Comparison of ENCODE assay signal across 22 mouse cellular contexts in the genomic region with DNA sequence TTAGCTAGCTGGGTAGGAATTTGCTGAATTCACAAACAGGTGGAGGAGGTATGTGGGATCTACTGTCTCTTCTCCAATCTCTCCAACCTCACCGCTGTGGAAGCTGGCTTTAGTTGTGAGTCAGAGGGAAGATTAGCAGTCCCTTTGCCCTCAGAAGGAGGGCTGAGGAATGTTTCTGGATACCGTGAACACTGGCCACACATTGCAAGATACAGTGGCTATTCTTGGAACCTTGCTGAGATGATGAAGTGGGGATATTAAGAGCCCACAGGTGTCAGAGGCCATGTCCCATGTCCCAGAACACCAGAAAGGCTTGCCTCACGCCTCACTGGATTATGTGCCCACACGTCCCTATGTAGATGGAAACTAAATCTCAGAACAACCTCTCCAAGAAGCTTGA. TPM values are rescaled to one million over a fixed set of nuclear protein-coding genes. Genes with fewer than 3 reads are reported as not detected.
DNase-seq lines count a peak whose midpoint lies in the region; ATAC-seq and TF ChIP-seq lines count a peak whose summit lies in the region.
"Had no signal": no experiment of that assay in that cellular context is flagged by ENCODE, and none has a peak within 500 bp of the region (broad histone marks: within the 10 kb centered on the region; RNA-seq: fewer than 3 reads in every experiment).

No protein-coding gene starts in this region.

- H3K9me3 ChIP-seq in heart, embryonic 11.5 days (replicated peaks; ENCODE audit: control insufficient read depth, low read length), result no peaks in the 10 kb centered on the region
- H3K9me3 ChIP-seq in heart, embryonic 15.5 days (replicated peaks), result no peaks in the 10 kb centered on the region
- H3K9me3 ChIP-seq: embryonic facial prominence, embryonic 12.5 days; forebrain, embryonic 15.5 days had no signal

- no peaks in the 10 kb centered on the region for H3K36me3 ChIP-seq in heart, embryonic 11.5 days (ENCODE audit: control insufficient read depth, insufficient read depth, low read length)
- no peaks in the 10 kb centered on the region for H3K36me3 ChIP-seq in heart, embryonic 15.5 days
- H3K36me3 ChIP-seq in myocyte (ENCODE audit: control insufficient read depth, insufficient read depth), result no peaks in the 10 kb centered on the region
- H3K36me3 ChIP-seq: embryonic facial prominence, embryonic 12.5 days; forebrain, embryonic 15.5 days had no signal

- H3K4me2 ChIP-seq in heart, embryonic 11.5 days, result peak overlapping the region; percentile 29
- peak overlapping the region; percentile 28 for H3K4me2 ChIP-seq in heart, embryonic 15.5 days
- H3K4me2 ChIP-seq in myocyte (ENCODE audit: low read depth), result peak overlapping the region; percentile 21
- H3K4me2 ChIP-seq: embryonic facial prominence, embryonic 12.5 days; forebrain, embryonic 15.5 days had no signal

- no peak overlapping the region for H3ac ChIP-seq in myocyte (ENCODE audit: control insufficient read depth, insufficient read length)

- intact Hi-C loops in heart, postnatal 36 days (cut with DNase I), result no loop called here

- H3K79me2 ChIP-seq in myocyte (ENCODE audit: control insufficient read depth, insufficient read depth), result no peaks in the 10 kb centered on the region

- H3K4me1 ChIP-seq in heart, embryonic 11.5 days (ENCODE audit: control insufficient read depth, insufficient read depth, low read length), result peaks cover 14% of the 10 kb centered on the region
- H3K4me1 ChIP-seq in heart, embryonic 15.5 days (replicated peaks), result peaks cover 28% of the 10 kb centered on the region
- H3K4me1 ChIP-seq: embryonic facial prominence, embryonic 12.5 days; forebrain, embryonic 15.5 days had no signal

- WGBS in heart, embryonic 11.5 days (ENCODE audit: insufficient replicate concordance), result 30% methylated on average over 4 of the region's 4 CpGs
- 39% methylated on average over 4 of the region's 4 CpGs for WGBS in heart, embryonic 15.5 days

- no peak overlapping the region for H3K9ac ChIP-seq in heart, embryonic 11.5 days (ENCODE audit: low read depth, low read length)
- H3K9ac ChIP-seq in heart, embryonic 15.5 days, result no peak overlapping the region
- H3K9ac ChIP-seq: embryonic facial prominence, embryonic 12.5 days; forebrain, embryonic 15.5 days had no signal

- TF ChIP-seq POLR2A in myocyte (IDR thresholded peaks at IDR 0.05; ENCODE audit: insufficient read length, low read depth), result no peak

- no peak for ATAC-seq in heart, embryonic 11.5 days (replicated peaks; ENCODE audit: insufficient number of reproducible peaks, low FRiP score, low TSS enrichment)
- peak; percentile 70 for ATAC-seq in heart, embryonic 15.5 days (replicated peaks; ENCODE audit: insufficient number of reproducible peaks, insufficient read depth, low FRiP score, low read depth)
- ATAC-seq: forebrain, embryonic 15.5 days; hindbrain, embryonic 16.5 days; inflammation-experienced regulatory T-cells, adult 6 months; intestine, postnatal 0 days had no signal

- no peak for DNase-seq in heart, postnatal 4 days
- no peak for DNase-seq in heart, postnatal 36 days
- peak; percentile 39 for DNase-seq in 3T3-L1 (ENCODE audit: low read depth, low spot score)
- no peak for DNase-seq in cerebellum, postnatal 10 days
- DNase-seq: adrenal gland, adult 8-10 months; adrenal gland, postnatal 36 days; cerebellum, adult 2 months; cerebellum, postnatal 25 days; gastrocnemius, postnatal 36 days; kidney, adult 8-10 months had no signal

- H3K27me3 ChIP-seq in heart, embryonic 11.5 days (ENCODE audit: control insufficient read depth, insufficient read depth, low read length), result no peaks in the 10 kb centered on the region
- H3K27me3 ChIP-seq in heart, embryonic 15.5 days, result no peaks in the 10 kb centered on the region
- H3K27me3 ChIP-seq in myocyte (ENCODE audit: control insufficient read depth, insufficient read depth, insufficient read length), result no peaks in the 10 kb centered on the region
- H3K27me3 ChIP-seq: embryonic facial prominence, embryonic 12.5 days; forebrain, embryonic 15.5 days had no signal

- H3K4me3 ChIP-seq in heart, embryonic 11.5 days (ENCODE audit: low read depth, low read length), result no peak overlapping the region
- no peak overlapping the region for H3K4me3 ChIP-seq in heart, embryonic 15.5 days
- no peak overlapping the region for H3K4me3 ChIP-seq in myocyte
- H3K4me3 ChIP-seq: embryonic facial prominence, embryonic 12.5 days; forebrain, embryonic 15.5 days had no signal

- H3K27ac ChIP-seq in heart, embryonic 11.5 days (ENCODE audit: low read depth, low read length), result peak overlapping the region; percentile 60
- H3K27ac ChIP-seq in heart, embryonic 15.5 days, result peak overlapping the region; percentile 75
- H3K27ac ChIP-seq: embryonic facial prominence, embryonic 12.5 days; forebrain, embryonic 15.5 days had no signal

TF ChIP-seq in myocyte, 11 proteins besides CTCF, POLR2A, EP300 and RAD21:
- TF ChIP-seq MYOG (IDR thresholded peaks at IDR 0.05; ENCODE audit: control insufficient read depth in 1 of 3, insufficient read depth in 1 of 3, insufficient read length in 2 of 3, low read depth in 2 of 3) (peak in 1 of 3 experiments; percentile 58), MYOD1 (IDR thresholded peaks at IDR 0.05; ENCODE audit: control insufficient read depth in 1 of 3, insufficient read length in 2 of 3, low read depth in 2 of 3) (peak in 2 of 3 experiments; percentile 1 to 67), CEBPB (IDR thresholded peaks at IDR 0.05; ENCODE audit: insufficient read depth, poor library complexity, severe bottlenecking) (peak; percentile 2; the same call in 1 of the 2 replicates), REST (IDR thresholded peaks at IDR 0.05; ENCODE audit: insufficient read depth, insufficient read length) (no peak)

RNA-seq across cellular contexts. Expression of gene Casq2, which starts 17.0 kb away (rescaled TPM):
- polyA plus RNA-seq in heart, embryonic 11.5 days (2014; fragmentation: Nextera tagmentation; extraction: Ambion mirVana), result 33.8 and 39.7 TPM in 2 replicates
- 100 to 1,000 TPM; 914 to 961 TPM for total RNA-seq in heart, postnatal 4 days (2021)
- polyA plus RNA-seq in heart, embryonic 15.5 days (2015; fragmentation: Nextera tagmentation; extraction: Ambion mirVana), result 489 and 565 TPM in 2 replicates
- 1,000 to 10,000 TPM in 1 of 2 experiments, 100 to 1,000 TPM in 1; 876 to 1,038 TPM for total RNA-seq in heart, postnatal 36 days (2021)
- 482 TPM for polyA plus RNA-seq in myocyte (2012; fragmentation: generic; extraction: Trizol)
- polyA plus RNA-seq: forebrain, embryonic 11.5 days; inflammation-experienced regulatory T-cells, adult 6 months had no signal

RNA-seq across cellular contexts. Expression of gene Nhlh2, which starts 59.4 kb away (rescaled TPM):
- 0.06 and 0.25 TPM in 2 replicates for polyA plus RNA-seq in heart, embryonic 11.5 days (2014; fragmentation: Nextera tagmentation; extraction: Ambion mirVana)
- not detected for total RNA-seq in heart, postnatal 4 days (2021)
- 0.15 TPM in 1 of 2 replicates, not detected in the other for polyA plus RNA-seq in heart, embryonic 15.5 days (2015; fragmentation: Nextera tagmentation; extraction: Ambion mirVana)
- not detected for total RNA-seq in heart, postnatal 36 days (2021)
- polyA plus RNA-seq in myocyte (2012; fragmentation: generic; extraction: Trizol), result 0.05 TPM
- total RNA-seq: adrenal gland, adult 8-10 months; adrenal gland, postnatal 36 days; ES-E14; gastrocnemius, adult 8-10 months; gastrocnemius, postnatal 36 days; heart, postnatal 10 days had no signal
- polyA plus RNA-seq: inflammation-experienced regulatory T-cells, adult 6 months; intestine, postnatal 0 days had no signal

Comparison
In these comparisons a context has a peak if more than half of its experiments do, and no peak if none do; other contexts are left out.
1. RNA of gene Casq2, which starts 17.0 kb away (polyA plus RNA-seq): 489 to 565 TPM in heart, embryonic 15.5 days and 482 TPM in myocyte (single experiment); 33.8 to 39.7 TPM in heart, embryonic 11.5 days; every median in the first group is over 10 times any median in the second.
2. Peak in every context shown above with its lines, with median percentiles within 50 percentile points of each other: H3K4me2 ChIP-seq.